Mouse (Mus musculus): ENCODE data around the gene Gm28047. TPM values are rescaled to one million over a fixed set of nuclear protein-coding genes. Genes with fewer than 3 reads are reported as not detected.
"Not testable (repeated sequence)": the region's sequence is repeated elsewhere in the genome, so short reads cannot be mapped to it uniquely, and the experiment has no call there.

Gene Gm28047
- polyA plus RNA-seq, 1 experiment from 2014 or later: not detected

DNA sequence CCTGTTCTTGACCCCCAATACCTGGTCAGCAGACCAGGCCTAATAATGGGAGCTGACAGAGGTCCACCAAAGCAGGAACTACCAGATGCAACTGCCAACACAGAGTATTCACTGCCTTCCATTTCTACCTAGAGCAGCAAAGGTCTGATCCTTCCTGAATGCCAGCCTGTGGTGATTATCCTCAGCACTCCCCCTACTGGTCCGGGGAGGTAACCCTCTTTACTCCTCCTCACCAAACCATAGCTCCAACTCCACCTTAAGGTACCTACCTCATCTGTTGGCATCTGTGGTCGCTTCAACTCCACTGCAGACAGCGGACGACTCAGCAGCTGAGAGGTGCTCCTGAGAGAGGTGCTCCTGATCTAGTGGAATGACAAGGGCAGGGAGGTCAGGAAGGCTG is 40.6 kb upstream of the Gm28047 start:
- H3K9me3 ChIP-seq (ENCODE audit: control insufficient read depth, low read depth, low read length): no peaks in the 10 kb centered on the region
- no peak overlapping the region for H3K4me2 ChIP-seq (replicated peaks; ENCODE audit: low read depth, low read length)
- peaks cover 66% of the 10 kb centered on the region for H3K36me3 ChIP-seq (ENCODE audit: control insufficient read depth, insufficient read depth, low read length)
- no peak overlapping the region for H3K4me3 ChIP-seq (ENCODE audit: low read depth, low read length)
- no peaks in the 10 kb centered on the region for H3K27me3 ChIP-seq (ENCODE audit: control insufficient read depth, insufficient read depth, low read length)
- WGBS: 42% methylated on average over 4 of the region's 4 CpGs
- no peak; the same call in 1 of the 2 replicates for ATAC-seq (ENCODE audit: insufficient number of reproducible peaks, insufficient read depth, low FRiP score, low read depth)
- no peak overlapping the region for H3K27ac ChIP-seq (ENCODE audit: low read length)
- 0 out of 2 replicates have a peak, but pooled peaks cover 3% of the 10 kb centered on the region for H3K4me1 ChIP-seq (ENCODE audit: control insufficient read depth, insufficient read depth, low read length)
- H3K9ac ChIP-seq (replicated peaks; ENCODE audit: low read depth, low read length): no peak overlapping the region

DNA sequence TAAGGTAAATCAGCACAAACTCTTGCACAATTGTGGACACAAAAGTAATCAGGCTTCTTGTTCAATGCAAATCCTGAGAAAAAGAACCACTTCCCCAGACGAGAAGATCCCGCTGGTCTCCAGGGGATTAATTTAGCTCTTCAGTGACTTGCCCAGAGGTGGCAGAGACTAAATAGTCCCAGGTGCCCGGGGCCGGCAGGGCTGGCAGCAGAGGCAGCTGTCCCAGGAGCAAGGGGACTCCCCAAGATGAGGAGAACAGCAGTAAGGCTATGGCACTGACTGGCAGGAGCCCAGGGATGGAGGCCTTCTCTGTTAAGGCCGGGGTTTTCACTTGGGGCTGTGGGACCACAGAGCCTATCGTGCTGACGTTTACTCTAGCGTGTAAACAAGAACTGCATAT is 39.0 kb upstream of the Gm28047 start:
- Histone ChIP-seq H3K9me3 (ENCODE audit: control insufficient read depth, low read depth, low read length) (no peaks in the 10 kb centered on the region), H3K4me2 (replicated peaks; ENCODE audit: low read depth, low read length) (no peak overlapping the region), H3K27ac (ENCODE audit: low read length) (no peak overlapping the region), H3K4me3 (ENCODE audit: low read depth, low read length) (no peak overlapping the region), H3K4me1 (ENCODE audit: control insufficient read depth, insufficient read depth, low read length) (no peaks in the 10 kb centered on the region), H3K9ac (replicated peaks; ENCODE audit: low read depth, low read length) (no peak overlapping the region), H3K36me3 (ENCODE audit: control insufficient read depth, insufficient read depth, low read length) (peaks cover 67% of the 10 kb centered on the region), H3K27me3 (ENCODE audit: control insufficient read depth, insufficient read depth, low read length) (no peaks in the 10 kb centered on the region)
- 85% methylated on average over 8 of the region's 8 CpGs for WGBS
- ATAC-seq (ENCODE audit: insufficient number of reproducible peaks, insufficient read depth, low FRiP score, low read depth): no peak

DNA sequence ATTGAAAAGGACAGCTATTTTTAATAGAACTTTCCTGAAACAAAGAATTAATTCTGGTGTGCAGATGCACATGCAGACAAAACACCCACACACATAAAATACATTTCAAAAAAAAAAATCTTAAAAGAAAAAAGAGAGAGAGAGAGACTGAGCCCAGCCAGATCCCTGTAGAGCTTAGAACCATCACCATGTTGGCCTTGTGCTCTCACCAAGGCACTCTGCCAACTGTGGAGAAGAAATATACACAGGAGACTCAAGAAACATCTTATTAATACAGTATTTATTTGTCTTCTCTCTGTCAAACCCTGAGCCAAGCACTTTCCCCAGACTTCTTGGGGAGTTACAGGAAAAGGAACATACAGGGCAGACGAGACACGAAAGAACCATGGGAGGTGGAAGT is 37.7 kb upstream of the Gm28047 start:
- H3K9me3 ChIP-seq (ENCODE audit: control insufficient read depth, low read depth, low read length); H3K27ac ChIP-seq (ENCODE audit: low read length); H3K27me3 ChIP-seq (ENCODE audit: control insufficient read depth, insufficient read depth, low read length); H3K4me3 ChIP-seq (ENCODE audit: low read depth, low read length); H3K4me1 ChIP-seq (ENCODE audit: control insufficient read depth, insufficient read depth, low read length); H3K9ac ChIP-seq (replicated peaks; ENCODE audit: low read depth, low read length); H3K4me2 ChIP-seq (replicated peaks; ENCODE audit: low read depth, low read length); ATAC-seq (ENCODE audit: insufficient number of reproducible peaks, insufficient read depth, low FRiP score, low read depth): not testable (repeated sequence)
- peaks cover 62% of the 10 kb centered on the region for H3K36me3 ChIP-seq (ENCODE audit: control insufficient read depth, insufficient read depth, low read length)
- no CpG with 5 or more reads among the region's 2 CpGs for WGBS

DNA sequence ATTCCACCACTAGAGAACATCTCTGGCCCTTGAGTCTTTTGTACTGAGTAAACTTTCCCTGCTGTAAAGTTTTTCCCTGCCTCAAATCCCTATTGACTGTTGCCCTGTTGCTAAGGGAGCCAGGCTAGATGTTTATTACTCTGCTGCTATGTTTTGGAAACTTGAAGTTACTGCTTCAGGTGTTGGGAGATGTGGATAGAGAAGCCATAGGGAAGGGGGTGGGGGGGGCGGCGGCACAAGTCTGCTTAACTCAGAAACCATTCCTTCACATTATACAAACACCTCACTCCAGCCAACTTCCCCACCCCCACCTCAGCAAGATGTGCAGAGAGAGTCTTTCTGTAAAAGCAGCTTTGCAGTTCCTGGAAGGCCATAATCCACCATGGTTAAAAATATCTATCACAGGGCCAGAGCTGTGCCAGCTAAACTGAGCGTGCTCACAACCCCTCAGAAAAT is 33.1 kb upstream of the Gm28047 start:
- H3K4me1 ChIP-seq (ENCODE audit: control insufficient read depth, insufficient read depth, low read length): peaks cover 20% of the 10 kb centered on the region
- no peaks in the 10 kb centered on the region for H3K27me3 ChIP-seq (ENCODE audit: control insufficient read depth, insufficient read depth, low read length)
- ATAC-seq (ENCODE audit: insufficient number of reproducible peaks, insufficient read depth, low FRiP score, low read depth): no peak
- H3K36me3 ChIP-seq (ENCODE audit: control insufficient read depth, insufficient read depth, low read length): peaks cover 20% of the 10 kb centered on the region
- no peaks in the 10 kb centered on the region for H3K9me3 ChIP-seq (ENCODE audit: control insufficient read depth, low read depth, low read length)
- no peak overlapping the region for H3K4me3 ChIP-seq (ENCODE audit: low read depth, low read length)
- H3K9ac ChIP-seq (replicated peaks; ENCODE audit: low read depth, low read length): no peak overlapping the region
- H3K27ac ChIP-seq (ENCODE audit: low read length): peak overlapping the region; percentile 88
- WGBS: 43% methylated on average over 3 of the region's 3 CpGs
- H3K4me2 ChIP-seq (replicated peaks; ENCODE audit: low read depth, low read length): no peak overlapping the region

DNA sequence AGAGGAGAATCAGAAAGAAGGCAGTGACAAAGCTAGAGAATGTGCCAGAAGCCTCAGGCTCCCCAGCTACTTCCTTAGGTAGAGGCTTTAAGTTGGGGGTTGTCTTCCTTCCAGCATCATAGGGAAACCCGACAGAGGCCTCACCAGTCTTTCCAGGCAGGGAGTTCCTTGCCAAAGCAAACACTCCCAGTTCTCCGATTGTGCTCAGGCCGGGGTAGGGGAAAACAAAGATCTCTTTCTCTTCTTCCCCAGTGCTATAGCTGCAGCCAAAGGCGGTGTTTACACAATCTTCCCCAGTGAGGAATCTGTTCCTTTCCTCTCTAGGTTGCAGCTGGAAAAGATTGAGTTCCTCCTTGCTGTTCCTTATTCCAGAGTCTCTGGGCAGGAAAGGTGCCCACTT is 31.8 kb upstream of the Gm28047 start:
- Histone ChIP-seq H3K9ac (replicated peaks; ENCODE audit: low read depth, low read length) (no peak overlapping the region), H3K27ac (ENCODE audit: low read length) (peak overlapping the region; percentile 88), H3K27me3 (ENCODE audit: control insufficient read depth, insufficient read depth, low read length) (no peaks in the 10 kb centered on the region), H3K9me3 (ENCODE audit: control insufficient read depth, low read depth, low read length) (no peaks in the 10 kb centered on the region), H3K4me2 (replicated peaks; ENCODE audit: low read depth, low read length) (no peak overlapping the region), H3K4me3 (ENCODE audit: low read depth, low read length) (no peak overlapping the region), H3K4me1 (ENCODE audit: control insufficient read depth, insufficient read depth, low read length) (peaks cover 20% of the 10 kb centered on the region), H3K36me3 (ENCODE audit: control insufficient read depth, insufficient read depth, low read length) (peaks cover 9% of the 10 kb centered on the region)
- whole genome bisulfite sequencing: 12% methylated on average over 4 of the region's 4 CpGs
- ATAC-seq (ENCODE audit: insufficient number of reproducible peaks, insufficient read depth, low FRiP score, low read depth): peak; percentile 89

DNA sequence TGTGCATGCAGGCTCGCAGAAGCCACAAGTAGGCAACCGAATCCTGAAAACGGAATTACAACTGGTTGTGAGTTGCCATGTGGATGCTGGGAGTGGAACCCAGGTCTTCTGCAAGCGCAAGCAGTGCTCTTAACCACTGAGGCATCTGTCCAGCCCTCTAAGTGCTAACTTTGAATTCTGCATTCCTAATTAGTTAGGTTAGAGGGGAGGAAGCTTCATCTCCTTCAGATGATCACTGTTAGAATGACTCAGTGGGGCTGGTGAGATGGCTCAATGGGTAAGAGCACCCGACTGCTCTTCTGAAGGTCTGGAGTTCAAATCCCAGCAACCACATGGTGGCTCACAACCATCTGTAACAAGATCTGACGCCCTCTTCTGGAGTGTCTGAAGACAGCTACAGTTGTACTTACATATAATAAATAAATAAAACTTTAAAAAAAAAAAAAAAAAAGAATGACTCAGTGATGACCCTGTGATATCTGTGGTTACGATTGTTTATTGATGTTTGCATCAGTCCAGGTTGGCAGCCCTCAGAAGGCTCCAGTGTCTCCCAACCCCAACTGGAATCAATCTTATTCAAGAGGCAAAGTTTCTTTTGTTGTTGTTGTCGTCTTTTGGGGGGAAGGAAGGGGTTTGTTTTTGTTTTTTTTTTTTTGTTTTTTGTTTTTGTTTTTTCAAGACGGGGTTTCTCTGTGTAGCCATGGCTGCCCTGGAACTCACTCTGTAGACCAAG is 27.2 kb upstream of the Gm28047 start:
- not testable (repeated sequence) for H3K4me1 ChIP-seq (ENCODE audit: control insufficient read depth, insufficient read depth, low read length); H3K4me3 ChIP-seq (ENCODE audit: low read depth, low read length); H3K4me2 ChIP-seq (replicated peaks; ENCODE audit: low read depth, low read length); ATAC-seq (ENCODE audit: insufficient number of reproducible peaks, insufficient read depth, low FRiP score, low read depth); H3K36me3 ChIP-seq (ENCODE audit: control insufficient read depth, insufficient read depth, low read length); H3K27ac ChIP-seq (ENCODE audit: low read length); H3K9me3 ChIP-seq (ENCODE audit: control insufficient read depth, low read depth, low read length); H3K27me3 ChIP-seq (ENCODE audit: control insufficient read depth, insufficient read depth, low read length); H3K9ac ChIP-seq (replicated peaks; ENCODE audit: low read depth, low read length)
- WGBS: 86% methylated on average over 8 of the region's 9 CpGs

- ATAC-seq (ENCODE audit: insufficient number of reproducible peaks, insufficient read depth, low FRiP score, low read depth): no peak
- no peak overlapping the region for H3K27ac ChIP-seq (ENCODE audit: low read length)
- 47% methylated on average over 3 of the region's 3 CpGs for WGBS
Observed at GRCm38 (mm10) chr15:102651107-102651506, 26.2 kb upstream of the Gm28047 start.

GRCm38 (mm10) chr15:102635817-102636216 is 10.9 kb upstream of the Gm28047 start:
- H3K27me3 ChIP-seq (ENCODE audit: control insufficient read depth, insufficient read depth, low read length): no peaks in the 10 kb centered on the region
- H3K36me3 ChIP-seq (ENCODE audit: control insufficient read depth, insufficient read depth, low read length): no peaks in the 10 kb centered on the region
- no peak overlapping the region for H3K27ac ChIP-seq (ENCODE audit: low read length)
- H3K9ac ChIP-seq (replicated peaks; ENCODE audit: low read depth, low read length): no peak overlapping the region
- no peak overlapping the region for H3K4me3 ChIP-seq (ENCODE audit: low read depth, low read length)
- 88% methylated on average over 3 of the region's 3 CpGs for WGBS
- no peaks in the 10 kb centered on the region for H3K9me3 ChIP-seq (ENCODE audit: control insufficient read depth, low read depth, low read length)
- no peaks in the 10 kb centered on the region for H3K4me1 ChIP-seq (ENCODE audit: control insufficient read depth, insufficient read depth, low read length)
- no peak overlapping the region for H3K4me2 ChIP-seq (replicated peaks; ENCODE audit: low read depth, low read length)
- no peak for ATAC-seq (ENCODE audit: insufficient number of reproducible peaks, insufficient read depth, low FRiP score, low read depth)

More at GRCm38 (mm10) chr15:102651107-102651506, 26.2 kb upstream of the Gm28047 start:
- Histone ChIP-seq H3K9me3 (ENCODE audit: control insufficient read depth, low read depth, low read length) (no peaks in the 10 kb centered on the region), H3K9ac (replicated peaks; ENCODE audit: low read depth, low read length) (no peak overlapping the region), H3K27me3 (ENCODE audit: control insufficient read depth, insufficient read depth, low read length) (no peaks in the 10 kb centered on the region), H3K4me1 (ENCODE audit: control insufficient read depth, insufficient read depth, low read length) (peaks cover 3% of the 10 kb centered on the region), H3K4me2 (replicated peaks; ENCODE audit: low read depth, low read length) (no peak overlapping the region), H3K4me3 (ENCODE audit: low read depth, low read length) (no peak overlapping the region), H3K36me3 (ENCODE audit: control insufficient read depth, insufficient read depth, low read length) (no peaks in the 10 kb centered on the region)

DNA sequence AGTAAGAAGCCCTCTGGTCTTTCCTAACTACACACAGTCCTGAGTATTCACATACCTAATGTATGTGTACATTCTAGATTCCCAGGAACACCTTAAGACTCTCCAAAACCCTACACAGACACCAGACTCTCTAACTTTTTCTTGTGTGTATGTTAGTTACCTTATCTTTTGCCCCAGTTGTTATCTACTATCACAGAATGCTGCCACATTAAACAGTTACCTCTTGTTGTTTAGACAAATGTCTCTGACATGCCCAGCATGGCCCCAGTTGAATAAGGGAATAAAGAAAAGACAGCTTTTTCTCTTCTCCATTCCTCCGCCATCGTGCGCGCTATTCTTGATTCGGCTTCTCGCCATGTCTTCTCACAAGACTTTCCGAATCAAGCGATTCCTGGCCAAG is 9.8 kb upstream of the Gm28047 start:
- no peaks in the 10 kb centered on the region for H3K36me3 ChIP-seq (ENCODE audit: control insufficient read depth, insufficient read depth, low read length)
- H3K9me3 ChIP-seq (ENCODE audit: control insufficient read depth, low read depth, low read length): no peaks in the 10 kb centered on the region
- no peak overlapping the region for H3K27ac ChIP-seq (ENCODE audit: low read length)
- no peaks in the 10 kb centered on the region for H3K27me3 ChIP-seq (ENCODE audit: control insufficient read depth, insufficient read depth, low read length)
- no peak for ATAC-seq (ENCODE audit: insufficient number of reproducible peaks, insufficient read depth, low FRiP score, low read depth)
- no peaks in the 10 kb centered on the region for H3K4me1 ChIP-seq (ENCODE audit: control insufficient read depth, insufficient read depth, low read length)
- no peak overlapping the region for H3K4me2 ChIP-seq (replicated peaks; ENCODE audit: low read depth, low read length)
- no peak overlapping the region for H3K4me3 ChIP-seq (ENCODE audit: low read depth, low read length)
- WGBS: 92% methylated on average over 8 of the region's 8 CpGs
- no peak overlapping the region for H3K9ac ChIP-seq (replicated peaks; ENCODE audit: low read depth, low read length)

Measured in stomach, embryonic 14.5 days (tissue).